Mouse (Mus musculus): ENCODE data around the gene Dpep2nb.
"Not testable (repeated sequence)": the region's sequence is repeated elsewhere in the genome, so short reads cannot be mapped to it uniquely, and the experiment has no call there.

The Dpep2nb gene

DNA sequence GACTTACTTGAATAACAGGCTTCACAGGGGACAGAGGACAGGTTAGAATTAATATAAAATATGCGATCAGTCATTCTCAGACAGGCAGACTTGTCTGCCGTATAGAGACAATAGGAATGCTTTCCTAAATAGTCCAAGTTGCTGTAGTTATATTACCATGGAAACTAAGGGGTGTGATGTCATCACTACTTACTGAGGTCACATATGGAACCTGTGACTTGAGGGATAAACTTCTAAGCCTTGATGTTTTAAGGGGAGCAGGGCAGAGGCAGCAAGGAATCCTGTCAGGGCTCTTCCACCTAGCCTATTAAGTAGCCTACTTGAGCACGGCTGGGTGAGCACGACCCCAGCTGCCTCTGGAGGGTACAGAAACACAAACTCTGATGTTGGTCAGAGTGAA lies at the start of gene Dpep2nb:
Gene Dpep2nb, minus strand, starts transcription at position 101 of the 400 bp plus-strand sequence.
- no peak for DNase-seq

DNA sequence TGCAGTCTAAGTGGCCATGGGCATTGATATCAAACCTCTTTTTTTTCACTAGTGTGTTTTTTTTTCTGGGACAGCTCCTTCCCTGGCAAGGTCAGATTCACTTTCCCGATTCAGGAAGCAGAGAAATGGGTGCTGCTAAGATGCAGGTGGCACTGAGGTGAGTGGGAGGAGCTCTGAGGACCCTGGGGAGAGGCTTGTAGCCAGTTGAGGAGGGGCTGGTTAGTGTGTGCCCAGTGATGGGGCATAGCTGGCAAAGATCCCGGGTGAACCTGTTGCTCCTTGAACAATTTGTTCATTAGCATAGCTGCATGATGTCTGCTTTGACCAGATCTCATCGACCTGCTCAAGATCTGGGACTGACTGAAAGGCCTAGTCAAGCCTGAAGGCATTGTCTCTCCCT lies 49.3 kb upstream of the Dpep2nb start:
- DNase-seq, result no peak

DNA sequence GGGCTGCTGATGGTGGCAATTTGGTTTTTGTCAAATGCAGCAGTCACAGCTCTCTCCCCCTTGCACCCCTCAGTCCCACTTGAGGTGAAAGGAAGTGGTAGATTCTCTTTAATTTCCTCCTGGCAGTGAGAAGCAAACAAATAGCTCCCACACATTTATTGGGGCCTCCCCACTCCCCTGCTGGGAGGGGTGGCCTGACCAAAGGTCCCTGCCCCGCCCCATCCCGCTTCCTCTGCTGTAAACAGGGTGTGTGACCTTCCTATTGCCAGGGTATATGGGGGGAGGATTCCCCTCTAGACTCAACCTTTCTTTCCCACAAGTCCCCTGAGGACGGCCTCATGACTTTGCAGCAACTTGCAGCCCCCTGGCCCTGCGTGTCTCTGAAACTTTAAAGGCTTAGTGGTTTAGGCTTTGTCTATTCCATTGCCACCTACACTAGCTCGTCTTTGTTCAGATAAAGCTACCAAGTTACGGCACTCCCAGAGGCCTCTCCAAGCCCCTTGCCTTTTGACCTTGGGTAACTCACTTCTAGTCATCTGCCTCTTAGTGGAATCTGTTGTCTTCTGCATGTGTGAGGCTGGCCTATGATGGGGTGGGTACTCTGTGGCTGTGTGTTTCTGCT lies 48.5 kb upstream of the Dpep2nb start:
- no peak for DNase-seq

DNA sequence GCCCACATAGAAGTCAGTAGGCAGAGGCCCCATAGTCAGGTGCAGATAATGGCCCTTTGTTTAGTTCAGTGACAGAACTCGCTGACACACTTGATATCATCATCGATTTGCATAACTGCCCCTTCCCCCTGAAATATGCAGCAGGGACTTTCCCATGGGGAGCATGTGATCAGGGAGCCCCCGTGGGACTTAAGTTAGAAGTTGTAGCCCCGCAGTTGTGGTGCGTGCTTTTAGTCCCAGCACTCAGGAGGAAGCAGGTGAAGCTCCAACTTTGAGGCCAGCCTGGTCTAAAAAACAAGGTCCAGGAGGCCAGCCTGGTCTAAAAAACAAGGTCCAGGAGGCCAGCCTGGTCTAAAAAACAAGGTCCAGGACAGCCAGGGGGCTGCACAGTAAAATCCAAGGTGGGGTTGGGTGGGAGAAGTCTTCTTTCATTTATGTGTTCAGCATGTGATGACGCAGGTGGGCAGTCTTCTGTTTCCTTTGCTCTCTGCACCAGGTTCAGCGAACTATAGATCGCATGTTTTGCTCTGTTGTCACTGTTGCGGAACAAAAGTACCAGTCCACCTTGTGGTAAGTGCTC lies 46.8 kb upstream of the Dpep2nb start:
- DNase-seq, result no peak

DNA sequence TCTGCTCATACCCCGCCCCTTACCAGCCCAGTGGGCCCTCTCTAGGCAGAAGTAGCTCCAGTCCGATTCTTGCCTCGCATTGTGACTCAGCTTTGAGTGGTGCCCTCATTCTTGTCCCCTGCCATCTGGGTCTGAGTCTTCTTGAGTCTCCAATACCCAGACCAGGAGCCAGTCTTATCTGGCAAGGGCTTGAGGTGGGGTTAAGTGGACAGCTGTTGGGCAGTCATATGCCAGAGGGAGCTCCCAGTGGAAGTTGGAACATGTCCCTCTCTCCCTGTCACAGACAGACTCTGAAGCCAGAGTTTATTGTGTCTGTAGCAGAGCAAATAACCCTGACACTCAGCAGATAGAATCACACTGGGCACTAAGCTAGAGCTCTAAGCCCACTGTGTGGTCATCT lies 45.3 kb upstream of the Dpep2nb start:
- DNase-seq, result no peak

DNA sequence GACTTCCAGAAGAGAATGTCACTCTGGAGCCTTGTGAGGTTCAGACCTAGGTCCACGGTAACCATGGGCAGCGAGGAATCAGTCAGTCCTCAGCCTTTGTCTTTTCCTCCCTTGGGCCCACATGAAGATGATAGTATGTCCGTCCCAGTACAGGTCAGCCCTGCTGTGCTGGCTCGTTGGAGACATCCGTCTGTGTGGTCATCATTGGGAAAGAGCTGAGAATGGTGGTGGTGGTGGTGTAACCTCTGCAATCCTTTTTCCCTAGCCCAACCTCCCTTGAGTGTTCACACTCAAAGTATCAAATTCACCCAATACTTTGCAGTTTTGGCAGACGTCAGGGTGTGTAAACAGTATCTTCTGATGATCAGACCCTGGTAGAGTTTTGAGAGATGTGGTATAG lies 44.1 kb upstream of the Dpep2nb start:
- DNase-seq, result no peak

DNA sequence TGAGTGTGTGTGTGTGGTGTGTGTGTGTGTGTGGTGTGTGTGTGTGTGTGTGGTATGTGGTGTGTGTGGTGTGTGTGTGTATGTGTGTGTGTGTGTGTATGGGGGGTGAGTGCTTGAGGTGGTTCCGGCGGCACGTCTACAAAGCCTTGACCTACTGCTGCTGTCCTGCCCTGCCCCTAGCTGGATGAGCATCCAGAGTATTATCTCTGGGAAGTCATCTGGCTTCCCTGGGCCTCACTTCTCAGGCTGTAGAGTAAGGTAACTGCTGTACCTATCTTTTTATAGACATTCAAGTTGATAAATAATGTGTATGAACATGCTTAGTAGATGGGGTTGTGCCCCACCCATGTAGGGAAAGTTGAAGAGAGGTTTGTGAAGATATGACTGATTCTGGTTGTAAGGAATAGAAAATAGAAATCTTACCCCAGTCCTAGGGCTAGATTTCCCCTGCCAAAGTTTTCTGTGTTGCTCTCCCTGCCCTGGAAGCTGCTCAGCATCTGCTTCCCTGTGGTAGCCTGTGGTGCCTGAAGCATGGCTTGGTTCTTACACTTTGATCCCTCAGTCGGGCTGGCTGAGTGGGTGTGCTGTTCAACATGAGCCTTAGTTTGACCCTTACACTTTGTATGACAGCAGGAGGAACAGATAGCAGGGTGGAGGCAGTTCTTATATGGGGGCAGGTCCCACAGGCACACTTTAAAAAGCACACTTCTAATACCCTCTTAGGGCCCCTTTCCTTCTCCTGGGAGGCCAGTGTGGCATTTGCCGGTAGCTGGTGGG lies 42.3 kb upstream of the Dpep2nb start:
- DNase-seq, result no peak

DNA sequence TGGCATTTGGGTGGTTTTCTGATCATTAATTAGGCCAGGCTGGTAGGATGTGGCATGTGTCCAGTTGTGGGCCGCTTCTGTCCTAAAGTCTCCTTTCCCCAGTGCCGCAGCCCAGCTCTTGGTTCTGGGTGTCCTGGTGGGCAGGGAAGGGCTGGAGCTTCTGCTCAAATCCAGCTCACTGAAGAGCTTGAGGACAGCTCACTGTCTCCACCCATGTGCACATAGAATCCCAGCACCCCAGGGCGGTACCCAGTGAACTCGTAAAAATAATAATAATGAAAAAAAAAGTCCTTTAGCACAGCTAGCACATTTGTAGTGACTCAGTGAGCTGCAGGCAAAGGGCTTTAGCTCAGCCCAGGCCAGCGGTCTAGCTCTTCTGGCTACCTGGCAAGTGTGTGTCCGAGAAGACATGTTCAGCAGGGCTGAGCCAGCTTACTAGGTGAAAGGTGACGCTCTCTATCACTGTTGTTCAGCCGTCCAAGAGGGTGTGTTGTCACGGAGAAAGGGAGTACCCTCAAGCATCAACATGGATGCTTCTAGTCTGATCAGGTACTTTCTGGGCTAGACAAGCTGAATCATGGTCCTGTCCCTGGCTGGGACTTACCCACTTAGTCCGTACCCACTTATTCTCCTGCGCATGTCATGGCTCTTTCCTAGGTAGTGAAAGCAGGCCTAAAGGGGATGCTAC lies 41.2 kb upstream of the Dpep2nb start:
- no peak for DNase-seq

DNA sequence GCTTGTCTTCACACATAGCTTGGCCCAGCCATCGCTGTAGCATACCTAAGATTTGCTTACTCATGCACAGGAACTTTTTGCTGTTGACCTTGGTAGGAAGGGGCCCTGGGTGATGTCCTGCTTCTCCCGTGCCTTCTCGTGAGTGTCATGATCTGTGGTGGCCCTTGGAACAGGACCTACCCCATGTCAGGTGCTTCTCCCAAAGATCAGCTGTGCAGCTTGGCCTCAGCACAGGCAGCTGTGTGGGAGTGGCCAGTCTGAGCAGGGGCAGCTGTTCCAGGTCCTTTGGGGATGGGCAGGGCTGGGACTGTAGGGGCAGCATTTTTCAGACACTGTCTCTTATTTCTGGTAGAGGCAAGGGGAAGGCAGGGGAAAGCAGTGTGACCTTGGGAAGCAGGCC lies 38.4 kb upstream of the Dpep2nb start:
- DNase-seq, result peak; percentile 18

DNA sequence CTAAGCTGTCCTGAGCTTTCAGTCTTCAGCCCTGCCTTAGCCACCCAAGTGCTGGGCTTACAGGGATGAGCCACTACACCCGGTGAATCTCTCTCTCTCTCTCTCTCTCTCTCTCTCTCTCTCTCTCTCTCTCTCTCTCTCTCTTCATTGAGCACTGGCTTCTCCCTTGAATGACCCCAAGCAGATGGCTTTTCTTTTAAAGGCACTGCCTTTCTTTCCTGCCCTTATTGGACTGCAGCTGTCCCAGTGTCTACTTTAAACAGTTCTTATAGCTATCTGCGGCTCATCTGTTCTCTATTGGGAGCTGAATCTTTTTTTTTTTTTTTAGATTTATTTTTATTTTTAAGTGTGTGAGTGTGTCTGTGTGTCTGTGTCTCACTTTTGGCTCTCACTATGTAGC lies 37.3 kb upstream of the Dpep2nb start:
- no peak for DNase-seq

DNA sequence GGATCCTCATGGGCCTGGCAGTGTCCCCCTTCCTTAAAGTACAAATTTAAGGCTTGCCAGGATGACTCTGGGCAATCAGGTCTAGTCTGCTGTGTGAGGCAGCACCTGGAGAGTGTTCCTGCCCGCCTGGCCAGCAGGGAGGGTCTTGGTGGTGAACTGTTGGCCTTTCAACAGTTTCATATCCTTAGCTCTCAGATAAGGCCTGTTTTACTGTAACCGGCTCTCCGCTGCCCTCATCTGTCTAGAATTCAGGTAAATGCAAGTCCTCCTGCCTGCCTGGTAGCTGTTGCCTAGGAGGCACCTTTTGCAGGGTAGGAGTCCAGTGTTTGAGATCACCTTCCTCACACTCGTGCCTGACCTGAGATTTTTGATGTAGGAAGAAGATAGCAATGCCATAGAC lies 34.4 kb upstream of the Dpep2nb start:
- no peak for DNase-seq

DNA sequence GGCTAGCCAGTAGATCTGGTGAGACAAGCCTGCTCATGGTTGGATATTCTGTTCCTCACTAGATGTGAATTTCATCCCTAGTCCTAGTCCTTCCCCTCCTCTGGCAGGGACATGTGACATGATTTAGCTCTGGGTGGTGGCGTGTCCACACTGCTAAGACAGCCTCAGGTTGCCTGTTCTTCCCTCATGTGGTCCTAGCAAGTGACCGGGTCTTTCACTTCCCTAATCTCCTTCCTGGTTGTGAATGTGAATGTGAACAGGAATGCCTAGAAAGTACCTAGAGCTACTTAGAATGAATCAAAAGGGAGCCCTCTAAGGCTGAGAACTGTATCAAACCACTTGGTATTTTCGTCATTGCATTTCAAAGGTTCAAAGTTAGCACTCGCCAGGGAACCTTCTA lies 33.8 kb upstream of the Dpep2nb start:
- no peak for DNase-seq

DNA sequence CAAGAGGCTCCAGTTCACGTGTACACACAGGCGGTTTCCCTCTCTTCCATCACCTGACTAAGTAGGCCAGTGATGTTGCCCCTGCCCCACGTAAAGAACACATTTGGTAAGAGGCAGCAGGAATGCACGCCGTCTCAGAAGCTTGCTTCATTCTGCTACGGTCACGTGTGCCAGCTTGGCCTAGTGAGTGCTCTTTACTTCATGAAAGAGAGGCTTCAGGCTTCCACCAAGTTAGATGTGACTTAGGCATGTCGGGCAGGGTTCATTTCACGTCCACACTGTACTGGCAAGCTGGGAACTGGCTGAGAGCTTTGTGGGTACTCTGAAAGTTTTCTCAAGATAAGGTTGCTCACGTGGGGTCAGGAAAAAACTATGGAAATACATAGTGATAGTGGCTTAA lies 32.9 kb upstream of the Dpep2nb start:
- DNase-seq, result no peak

DNA sequence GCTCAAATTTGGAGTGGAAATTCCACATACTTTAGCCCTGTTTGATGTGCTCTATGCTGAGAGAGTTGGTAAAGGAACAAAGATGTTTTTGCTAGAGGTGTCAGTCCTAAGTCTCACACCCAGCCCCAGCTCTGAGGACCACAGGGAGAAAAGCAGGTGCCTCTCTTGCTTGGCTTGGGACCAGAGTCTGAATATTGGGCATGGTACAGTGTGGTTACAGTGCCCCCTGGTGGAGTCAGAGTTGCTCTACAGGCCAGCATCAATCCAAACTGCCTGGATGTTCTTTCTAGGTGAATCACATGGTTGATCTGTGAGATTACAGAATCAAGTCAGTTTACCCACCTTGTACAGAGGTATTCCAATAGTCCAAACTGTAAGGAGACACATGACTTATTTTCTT lies 16.7 kb upstream of the Dpep2nb start:
- DNase-seq, result peak; percentile 80

DNA sequence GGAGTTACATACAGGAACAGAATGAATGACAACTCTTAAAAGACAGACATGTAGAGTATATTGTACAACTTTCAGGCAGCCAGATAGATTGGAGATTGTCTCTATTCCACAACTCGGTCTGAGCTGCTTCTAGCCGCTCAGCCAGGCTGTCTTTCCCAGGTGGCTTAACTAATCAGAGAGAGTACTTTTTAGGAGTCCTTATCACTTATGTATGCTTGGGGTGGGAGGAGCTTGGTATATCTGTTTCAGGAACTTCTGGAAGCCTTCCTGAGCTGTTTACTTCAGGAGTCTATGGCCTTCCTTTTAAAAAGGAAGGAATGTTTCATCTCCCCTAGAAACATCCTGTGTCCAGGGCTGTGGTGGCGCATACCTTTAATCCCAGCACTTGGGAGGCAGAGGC lies 12.3 kb upstream of the Dpep2nb start:
- DNase-seq, result no peak

DNA sequence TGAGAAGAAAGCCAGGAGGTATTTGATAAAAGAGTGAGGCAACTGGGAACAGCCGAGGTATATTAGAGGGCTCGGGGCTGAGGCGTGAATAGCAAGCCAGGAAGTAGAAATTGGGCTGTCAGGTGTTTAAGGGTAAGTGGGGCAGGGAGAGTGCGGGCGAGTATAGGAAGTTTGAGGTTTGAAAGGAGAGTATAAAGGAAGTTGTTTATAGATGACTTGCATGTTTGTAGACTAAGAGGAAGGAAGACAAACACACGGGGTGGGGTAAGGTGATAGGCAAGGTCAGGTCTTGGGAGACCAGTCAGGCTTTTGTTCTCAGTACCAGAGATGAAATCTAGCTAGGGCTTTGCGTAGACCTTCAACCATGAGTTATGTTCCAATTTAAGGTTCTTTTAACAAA lies 11.4 kb upstream of the Dpep2nb start:
- no peak for DNase-seq

DNA sequence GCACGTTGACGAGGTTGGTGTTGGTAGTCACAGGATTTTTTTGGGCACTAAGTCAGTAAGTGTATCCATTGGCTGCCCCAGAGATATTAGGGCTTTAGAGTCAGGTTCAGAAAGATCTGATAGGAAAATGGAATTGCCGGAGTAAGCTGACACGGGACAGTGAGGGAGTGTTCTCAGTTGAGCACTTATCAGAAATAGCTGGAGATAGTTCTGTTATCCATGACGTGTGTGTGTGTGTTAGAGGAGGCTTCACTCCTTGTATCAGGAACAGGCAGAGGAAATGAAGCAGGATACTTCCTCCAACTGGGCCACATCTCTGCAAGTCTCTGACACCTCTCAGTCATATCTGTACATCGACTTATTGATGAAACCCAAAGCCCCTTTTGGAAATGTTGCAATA lies 10.5 kb upstream of the Dpep2nb start:
- DNase-seq, result no peak

DNA sequence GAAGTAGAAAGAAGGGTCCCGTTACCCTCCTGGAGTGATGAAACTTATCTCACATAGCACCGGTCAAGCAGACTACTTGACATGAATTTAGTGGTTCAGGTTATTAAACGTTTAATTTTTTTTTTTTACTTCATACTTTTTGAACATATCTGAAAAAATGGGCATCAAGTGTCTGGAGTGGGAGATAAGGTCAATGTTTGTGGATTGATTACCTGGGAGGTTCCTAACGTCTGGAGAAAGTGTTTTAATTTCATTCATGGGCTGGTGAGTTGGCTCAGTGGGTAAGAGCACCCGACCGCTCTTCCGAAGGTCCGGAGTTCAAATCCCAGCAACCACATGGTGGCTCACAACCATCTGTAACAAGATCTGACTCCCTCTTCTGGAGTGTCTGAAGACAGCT lies 6.4 kb upstream of the Dpep2nb start:
- not testable (repeated sequence) for DNase-seq

DNA sequence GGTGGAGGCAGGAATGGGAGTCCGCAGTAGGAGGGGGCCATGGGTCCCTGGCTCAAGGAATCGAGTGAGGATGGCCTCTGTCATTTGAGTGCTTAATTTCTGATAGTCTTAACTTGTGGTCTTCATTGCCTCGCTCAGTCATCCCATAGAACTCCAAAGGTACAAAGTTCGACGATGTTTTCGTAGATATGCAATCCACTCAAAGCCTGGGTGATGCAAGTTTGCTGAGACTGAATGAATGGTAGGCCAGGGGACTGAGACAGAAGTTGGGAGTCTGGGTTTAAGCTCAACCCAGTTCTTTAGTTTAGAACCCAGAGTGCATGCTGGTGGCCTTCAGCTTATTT lies 5.8 kb upstream of the Dpep2nb start, which contains the start of gene Ddx28:
Gene Ddx28, minus strand, starts transcription at position 240 of the 344 bp plus-strand sequence.
- DNase-seq, result no peak

DNA sequence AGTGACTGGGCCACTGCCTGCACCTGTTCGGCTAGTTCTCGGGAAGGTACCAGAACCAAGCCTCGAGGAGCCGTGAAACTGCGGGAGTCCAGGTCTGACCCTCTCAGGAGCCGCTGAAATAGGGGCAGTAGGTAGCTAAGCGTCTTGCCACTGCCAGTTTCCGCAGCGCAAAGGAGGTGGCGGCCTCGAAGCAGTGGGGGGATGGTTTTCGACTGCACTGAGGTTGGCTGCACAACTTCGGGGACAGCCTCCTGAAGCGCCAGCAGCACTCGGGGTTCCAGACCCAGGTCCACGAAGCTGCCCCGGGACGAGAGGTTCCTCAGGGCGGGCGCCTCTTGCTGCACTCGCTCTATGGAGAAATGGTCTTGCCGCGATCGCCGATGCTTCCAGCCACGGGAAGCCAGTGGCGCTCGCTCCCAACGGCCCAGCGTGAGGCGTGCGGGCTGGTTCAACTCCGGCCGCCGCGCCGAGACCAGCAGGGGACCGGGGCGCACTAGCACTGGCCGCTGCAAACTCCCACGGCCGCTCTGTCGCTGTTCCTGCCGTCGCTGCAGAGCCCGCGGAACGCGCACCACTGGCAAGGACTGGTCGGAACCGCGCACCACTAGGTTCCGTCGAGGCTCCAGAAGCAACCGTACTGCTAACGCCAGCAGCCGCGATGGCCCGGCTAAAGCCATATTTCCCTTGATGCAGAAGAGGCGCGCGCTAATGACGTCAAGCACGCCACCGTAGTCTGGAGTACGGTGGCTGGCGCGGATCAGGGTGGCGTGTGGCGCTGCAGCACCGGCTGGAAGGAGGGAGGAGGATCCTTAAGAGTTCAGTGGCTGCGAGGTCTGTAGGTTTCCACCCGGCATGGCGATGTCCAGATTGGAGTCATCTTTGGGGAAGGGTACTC lies 5.2 kb upstream of the Dpep2nb start:
- DNase-seq, result peak; percentile 97

DNA sequence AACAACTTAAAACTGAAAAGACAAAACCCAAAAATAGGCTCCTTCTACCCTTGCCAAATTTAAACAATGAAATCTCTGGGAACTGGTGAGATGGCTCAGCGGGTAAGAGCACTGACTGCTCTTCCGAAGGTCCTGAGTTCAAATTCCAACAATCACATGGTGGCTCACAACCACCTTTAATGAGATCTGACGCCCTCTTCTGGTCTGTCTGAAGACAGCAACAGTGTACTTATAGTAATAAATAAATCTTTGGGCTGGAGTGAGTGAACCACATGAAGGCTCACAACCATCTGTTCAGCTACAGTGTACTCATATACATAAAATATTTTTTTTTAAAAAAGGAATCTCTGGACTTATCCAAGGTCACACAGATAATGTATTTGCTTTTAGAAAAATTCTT lies 2.1 kb upstream of the Dpep2nb start:
- DNase-seq, result not testable (repeated sequence)

DNA sequence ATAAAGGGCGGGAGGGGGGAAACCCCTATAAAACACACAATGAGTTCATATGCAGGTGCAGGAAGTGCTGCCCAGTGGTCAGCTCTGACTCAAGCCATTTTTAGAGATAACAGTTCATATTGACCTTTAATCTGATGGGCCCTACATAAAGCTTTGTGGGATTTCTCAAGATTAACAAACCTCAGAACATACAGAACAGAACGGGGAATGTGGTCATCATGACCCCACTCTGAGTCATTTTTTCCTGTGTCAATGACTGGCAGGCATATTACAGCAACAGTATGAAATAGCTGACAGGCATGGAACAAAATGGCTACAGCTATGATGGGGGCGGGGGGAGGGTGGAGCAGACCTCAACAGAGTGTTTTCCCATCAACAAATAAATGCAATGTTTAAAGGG lies 1.4 kb upstream of the Dpep2nb start:
- no peak for DNase-seq

DNA sequence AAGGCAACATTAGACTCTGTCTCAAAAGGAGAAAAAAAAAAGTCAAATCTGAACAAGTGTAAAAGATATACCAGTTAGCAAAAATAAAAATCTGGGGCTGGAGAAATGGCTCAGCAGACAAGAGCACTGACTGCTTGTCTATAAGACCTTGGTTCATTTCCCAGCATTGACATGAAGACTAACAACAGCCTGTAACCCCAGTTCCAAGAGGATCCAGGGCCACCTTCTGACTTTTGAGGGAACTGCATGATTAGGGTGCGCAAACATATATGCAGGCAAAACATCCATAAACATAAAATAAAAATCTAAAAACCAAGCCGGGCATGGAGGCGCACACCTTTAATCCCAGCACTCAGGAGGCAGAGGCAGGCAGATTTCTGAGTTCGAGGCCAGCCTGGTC lies 638 bp upstream of the Dpep2nb start:
- DNase-seq, result no peak

Measured in embryo, embryonic 11 days (tissue).